Mouse (Mus musculus): ENCODE measurements around the gene Slc25a30.

Gene Slc25a30

DNA sequence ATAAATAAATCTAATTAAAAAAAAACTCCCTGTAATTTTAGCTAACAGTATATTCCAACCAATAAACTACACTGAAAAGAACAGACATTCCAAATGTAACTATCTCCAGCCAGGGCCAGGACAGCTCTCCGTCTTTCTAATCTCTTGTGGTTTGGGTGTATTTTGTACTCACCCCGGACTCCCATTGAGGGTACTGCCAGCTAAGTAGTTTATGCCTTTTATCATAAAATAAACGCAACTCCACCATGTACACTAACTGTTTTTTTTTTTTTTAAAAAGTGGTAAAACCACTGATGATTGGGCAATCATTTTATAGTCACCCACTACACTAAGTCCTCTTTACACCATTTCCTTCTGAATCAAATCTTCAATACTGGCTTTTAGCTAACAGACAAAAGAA, 51.2 kb downstream of the Slc25a30 start:
- DNase-seq: no peak

DNA sequence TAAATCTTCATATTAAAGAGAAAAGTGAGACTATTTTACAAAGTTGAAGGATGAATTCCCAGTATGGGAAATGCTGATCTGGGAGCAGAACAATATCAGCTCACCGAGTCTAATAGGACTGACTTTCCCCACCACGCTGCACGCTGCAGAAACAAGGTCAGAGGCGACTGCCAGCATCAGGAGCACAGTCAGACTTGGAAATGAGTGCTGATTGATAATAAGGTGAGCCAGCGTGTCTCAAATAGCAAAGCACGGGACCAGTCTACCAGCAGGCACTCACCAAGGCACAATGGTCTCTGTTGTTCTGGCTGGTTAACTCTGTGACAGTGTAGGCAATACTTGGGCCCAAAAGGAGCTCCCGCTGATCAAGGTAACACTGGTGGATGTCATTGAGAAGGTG, 54.2 kb downstream of the Slc25a30 start:
- DNase-seq: no peak

GRCm38 (mm10) chr14:75731361-75731760, 55.5 kb downstream of the Slc25a30 start:
- DNase-seq: no peak

DNA sequence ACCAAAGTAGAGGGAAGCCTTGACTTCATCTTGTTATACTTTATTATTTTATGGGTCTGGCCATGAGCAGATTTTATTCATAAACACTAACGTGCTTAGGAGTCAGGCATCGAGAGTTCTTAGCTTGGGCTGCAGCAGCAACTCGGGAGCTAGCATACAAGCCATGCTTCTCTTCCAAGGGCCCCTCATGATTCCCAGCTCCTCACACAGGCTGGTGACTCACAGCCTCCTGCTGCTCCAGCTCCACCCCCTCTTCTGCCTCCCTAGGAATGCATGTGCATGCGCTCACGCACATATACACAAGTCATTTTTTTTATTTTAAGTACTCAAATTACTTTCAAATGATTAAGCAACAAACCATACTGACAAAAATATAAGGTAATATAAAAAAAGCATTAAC, 58.7 kb downstream of the Slc25a30 start:
- DNase-seq: no peak

- no peak for DNase-seq
Observed at GRCm38 (mm10) chr14:75727046-75727445, 59.8 kb downstream of the Slc25a30 start.

GRCm38 (mm10) chr14:75722816-75723215, 64.0 kb downstream of the Slc25a30 start:
- DNase-seq: no peak

DNA sequence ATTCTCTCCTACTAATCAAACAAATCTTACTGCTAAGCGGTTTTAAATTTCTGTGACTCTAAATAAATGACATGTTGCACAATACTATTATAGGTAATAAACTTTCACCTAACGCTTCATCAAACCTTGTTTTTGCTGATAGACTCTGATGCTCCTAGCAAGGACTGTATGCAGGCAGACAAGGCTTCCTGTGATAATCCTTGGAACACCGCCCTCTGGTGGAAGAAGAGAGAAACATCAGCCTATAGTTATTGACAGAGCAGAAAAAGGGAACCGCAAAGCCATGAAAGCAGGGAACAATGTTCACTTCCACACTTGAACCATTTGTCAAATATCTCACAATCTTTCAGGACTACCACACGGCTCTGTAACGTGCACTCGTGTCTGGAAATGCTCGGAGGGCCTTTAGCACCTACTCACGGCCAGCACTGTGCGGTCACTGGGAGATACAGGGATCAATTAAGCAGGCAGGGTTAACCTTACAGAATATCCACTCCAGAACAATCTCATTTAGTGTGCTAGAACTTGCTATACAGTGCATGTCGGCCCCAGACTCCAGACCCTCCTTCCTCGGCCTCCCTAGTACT, 64.8 kb downstream of the Slc25a30 start:
- peak; percentile 33 for DNase-seq

DNA sequence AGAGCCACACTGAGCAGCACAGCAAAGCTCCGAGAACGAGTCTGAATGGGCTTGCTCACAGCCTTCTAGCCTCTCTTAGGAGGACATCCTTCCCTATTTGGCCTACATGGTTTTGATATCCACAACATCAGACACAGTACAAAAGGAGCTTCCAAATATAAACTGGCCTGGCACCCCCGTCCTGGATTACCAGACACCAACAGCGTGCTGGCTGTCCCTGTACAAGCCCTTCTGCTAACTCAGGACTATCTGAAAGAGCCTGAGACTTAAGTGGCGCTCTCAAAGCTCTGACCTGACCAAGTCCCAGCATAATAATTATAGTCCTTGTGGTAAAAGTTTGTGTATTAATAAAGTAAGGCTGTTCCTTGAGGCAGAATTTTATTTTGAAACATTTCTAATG, 66.7 kb downstream of the Slc25a30 start:
- no peak for DNase-seq

- no peak for DNase-seq
Observed at GRCm38 (mm10) chr14:75716410-75716809, 70.4 kb downstream of the Slc25a30 start.

DNA sequence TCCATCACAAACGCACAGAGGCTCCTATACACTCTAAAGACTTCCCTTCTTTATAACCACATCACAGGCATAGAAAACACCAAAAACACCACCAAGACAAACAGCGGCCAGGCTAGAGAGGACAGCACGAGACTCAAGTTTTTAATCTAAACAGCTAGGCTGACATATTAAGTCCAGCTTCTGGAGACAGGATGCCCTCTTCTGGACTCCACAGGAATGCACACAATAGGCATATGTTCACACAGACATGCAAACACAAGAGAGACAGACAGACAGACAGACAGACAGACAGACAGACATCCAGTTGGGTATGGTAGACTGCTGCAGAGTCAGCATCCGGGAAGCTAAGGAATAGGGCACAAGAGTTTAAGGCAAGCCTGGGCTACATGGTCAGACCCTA, 73.2 kb downstream of the Slc25a30 start:
- DNase-seq: no peak

DNA sequence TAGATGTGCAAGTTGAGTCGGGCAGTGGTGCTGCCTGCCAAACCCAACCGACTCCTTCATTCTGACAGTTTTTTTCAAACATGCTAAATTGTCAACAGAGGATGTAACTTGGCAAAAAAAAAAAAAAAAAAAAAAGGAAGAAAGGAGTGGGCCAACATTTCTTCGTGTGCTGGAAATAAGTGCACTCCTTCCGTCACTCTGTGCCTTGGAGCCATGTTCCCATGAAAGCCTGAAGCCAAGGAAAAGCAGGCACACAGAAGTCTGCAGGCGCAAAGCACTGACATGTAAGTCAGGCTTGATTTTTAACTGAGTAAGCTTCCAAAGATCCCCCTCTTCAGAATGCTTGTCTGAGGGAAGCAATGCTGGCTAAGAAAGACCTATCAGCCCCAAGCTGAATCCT, 74.2 kb downstream of the Slc25a30 start:
- no peak for DNase-seq

GRCm38 (mm10) chr14:75711731-75712130, 75.1 kb downstream of the Slc25a30 start:
- DNase-seq: no peak
